Mouse (Mus musculus) ES-E14 (cell line): ENCODE data around the gene Rtp3.

Experiments
- HCFC1 ChIP-seq: IDR thresholded peaks from 2 replicates; pipeline ENCODE4 v1.6.1; 2012; ENCODE audit warnings: low read length, inconsistent platforms, borderline replicate concordance; ENCODE audit not compliant: insufficient read depth
- MAFK ChIP-seq: IDR thresholded peaks from 2 replicates; pipeline ENCODE4 v1.6.1; 2014; ENCODE audit warnings: mild to moderate bottlenecking, low read depth, low read length, inconsistent platforms; ENCODE audit not compliant: insufficient read depth
- ZNF384 ChIP-seq: IDR thresholded peaks from 2 replicates; pipeline ENCODE4 v1.6.1; 2012; ENCODE audit warnings: low read depth, low read length, inconsistent platforms

GRCm38 (mm10) chr9:110944265-110944664 lies 46.1 kb downstream of the Rtp3 start:
- no peak for TF ChIP-seq MAFK
- no peak for TF ChIP-seq HCFC1
- no peak for TF ChIP-seq ZNF384
